Mouse (Mus musculus): ENCODE measurements around the gene Hcar1. TPM values are rescaled to one million over a fixed set of nuclear protein-coding genes. Genes with fewer than 3 reads are reported as not detected.

Gene Hcar1
- polyA plus RNA-seq, 1 experiment from 2014 or later: 4.9 TPM

DNA sequence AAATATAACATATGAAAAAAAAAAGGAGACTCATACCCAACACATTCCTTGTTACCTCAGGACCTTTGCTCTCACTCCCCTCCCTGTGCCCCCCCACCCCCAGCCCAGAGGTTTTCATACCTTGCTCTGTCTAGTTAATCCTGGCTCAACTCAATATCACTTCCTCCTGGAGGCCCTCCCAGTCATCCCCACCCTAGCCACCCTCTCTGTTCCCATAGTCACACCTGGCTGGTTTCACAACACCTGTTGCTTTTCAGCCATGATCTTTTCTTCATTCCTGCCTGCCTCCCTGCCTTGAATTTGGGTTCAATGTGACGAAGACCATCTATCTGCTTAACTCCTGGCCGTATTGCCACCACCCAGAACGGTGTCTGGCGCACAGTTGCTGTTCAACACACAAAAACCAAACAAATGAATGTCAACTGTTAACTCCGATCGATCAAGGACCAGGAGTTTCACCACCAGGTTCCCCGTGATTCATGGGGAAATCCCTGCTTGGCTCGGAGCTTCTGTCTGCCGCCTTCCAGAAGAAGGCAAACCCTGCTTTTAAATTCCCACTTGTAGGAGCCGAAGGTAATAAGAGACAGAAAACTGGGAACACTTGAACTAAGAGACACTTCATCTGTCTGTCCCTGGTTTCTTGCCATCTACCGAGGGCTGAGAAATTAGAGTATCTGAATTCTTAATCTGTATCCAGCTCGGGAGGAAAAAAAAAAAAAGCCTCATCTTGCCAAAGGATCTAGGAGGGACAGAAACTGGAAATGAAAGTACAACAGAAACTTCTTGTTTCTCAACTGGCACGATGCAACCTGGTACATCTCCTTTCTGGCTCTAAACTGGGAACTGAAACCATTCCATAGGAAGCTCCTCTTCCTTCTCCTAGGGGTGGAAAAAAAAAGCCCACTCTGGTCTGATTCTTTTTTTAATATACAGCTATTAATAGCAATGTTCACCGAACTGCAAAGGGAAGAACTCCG, 17.2 kb downstream of the Hcar1 start:
- peak; percentile 65; the same call in 1 of the 2 replicates for ATAC-seq (ENCODE audit: low FRiP score, low TSS enrichment)
- H3K4me3 ChIP-seq (ENCODE audit: low read depth, low read length): peak overlapping the region; percentile 27
- H3K36me3 ChIP-seq (ENCODE audit: control insufficient read depth, insufficient read depth, low read length): no peaks in the 10 kb centered on the region
- TF ChIP-seq EP300 (optimal IDR thresholded peaks at IDR 0.05) (no peak), CTCF (IDR thresholded peaks at IDR 0.05; ENCODE audit: low read depth) (no peak)
- no peaks in the 10 kb centered on the region for H3K9me3 ChIP-seq (ENCODE audit: control insufficient read depth, low read length)
- H3K27me3 ChIP-seq (ENCODE audit: control insufficient read depth, insufficient read depth, low read length): no peaks in the 10 kb centered on the region
- DNase-seq (ENCODE audit: low spot score): peak; percentile 35
- peak overlapping the region; percentile 34 for H3K4me2 ChIP-seq (replicated peaks; ENCODE audit: low read depth)
- peak overlapping the region; percentile 35; the same call in 1 of the 2 replicates for H3K9ac ChIP-seq (ENCODE audit: low read length)
- 50% methylated on average over 15 of the region's 15 CpGs for WGBS
- peak overlapping the region; percentile 19; the same call in 1 of the 2 replicates for H3K27ac ChIP-seq (replicated peaks)
- no peaks in the 10 kb centered on the region; the same call in 1 of the 2 replicates for H3K4me1 ChIP-seq (replicated peaks; ENCODE audit: control insufficient read depth, insufficient read depth)

DNA sequence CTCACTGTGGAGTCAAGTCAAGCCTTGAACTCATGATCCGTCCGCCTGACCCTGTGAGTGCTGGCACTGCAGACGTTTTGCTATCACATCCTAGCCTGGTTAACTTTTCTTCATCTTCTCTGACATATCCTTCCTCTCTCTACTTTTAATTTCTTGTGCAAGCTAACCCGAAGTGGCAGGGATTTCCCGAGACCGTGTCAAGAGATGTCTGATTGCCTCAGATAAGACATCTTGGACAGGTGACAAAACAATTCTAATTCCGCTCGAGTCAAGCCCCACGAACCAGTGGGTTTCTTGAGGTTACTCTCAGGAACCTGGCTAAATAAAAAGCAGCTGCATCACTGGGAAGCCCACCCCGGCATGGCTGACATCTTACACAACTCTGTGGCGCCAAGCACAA, 21.0 kb downstream of the Hcar1 start:
- Histone ChIP-seq H3K27me3 (ENCODE audit: control insufficient read depth, insufficient read depth, low read length) (no peaks in the 10 kb centered on the region), H3K4me2 (replicated peaks; ENCODE audit: low read depth) (no peak overlapping the region), H3K36me3 (ENCODE audit: control insufficient read depth, insufficient read depth, low read length) (no peaks in the 10 kb centered on the region), H3K9me3 (ENCODE audit: control insufficient read depth, low read length) (no peaks in the 10 kb centered on the region), H3K4me3 (ENCODE audit: low read depth, low read length) (no peak overlapping the region), H3K9ac (ENCODE audit: low read length) (no peak overlapping the region), H3K27ac (replicated peaks) (no peak overlapping the region), H3K4me1 (replicated peaks; ENCODE audit: control insufficient read depth, insufficient read depth) (no peaks in the 10 kb centered on the region; the same call in 1 of the 2 replicates)
- ATAC-seq (ENCODE audit: low FRiP score, low TSS enrichment): no peak
- WGBS: 76% methylated on average over 11 of the region's 11 CpGs
- DNase-seq (ENCODE audit: low spot score): no peak
- TF ChIP-seq EP300 (optimal IDR thresholded peaks at IDR 0.05): no peak
- TF ChIP-seq CTCF (IDR thresholded peaks at IDR 0.05; ENCODE audit: low read depth): no peak

DNA sequence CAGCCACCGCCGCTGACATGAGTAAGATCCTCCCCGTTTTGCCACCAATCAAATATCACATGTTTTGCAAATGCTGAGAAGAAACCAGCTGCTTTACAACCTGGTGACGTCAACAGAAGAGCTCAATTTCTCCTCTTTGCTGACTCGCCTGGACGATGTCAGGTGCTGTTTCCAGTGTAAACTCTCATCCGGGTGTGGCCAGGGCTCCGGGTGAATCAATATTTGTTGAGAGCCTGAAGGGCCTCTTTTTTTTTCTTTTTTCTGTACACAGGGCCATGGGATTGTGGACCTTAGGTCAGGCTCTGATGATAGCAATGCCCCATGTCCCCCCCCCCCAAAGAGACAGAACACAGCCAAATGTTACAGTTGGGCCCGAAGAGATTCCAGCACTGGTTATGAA, 25.3 kb downstream of the Hcar1 start:
- Histone ChIP-seq H3K9ac (ENCODE audit: low read length) (no peak overlapping the region), H3K4me1 (replicated peaks; ENCODE audit: control insufficient read depth, insufficient read depth) (no peaks in the 10 kb centered on the region), H3K27ac (replicated peaks) (no peak overlapping the region), H3K9me3 (ENCODE audit: control insufficient read depth, low read length) (no peaks in the 10 kb centered on the region), H3K27me3 (ENCODE audit: control insufficient read depth, insufficient read depth, low read length) (no peaks in the 10 kb centered on the region), H3K36me3 (ENCODE audit: control insufficient read depth, insufficient read depth, low read length) (no peaks in the 10 kb centered on the region), H3K4me2 (replicated peaks; ENCODE audit: low read depth) (no peak overlapping the region), H3K4me3 (ENCODE audit: low read depth, low read length) (no peak overlapping the region)
- TF ChIP-seq EP300 (optimal IDR thresholded peaks at IDR 0.05): no peak
- TF ChIP-seq CTCF (IDR thresholded peaks at IDR 0.05; ENCODE audit: low read depth): no peak
- 52% methylated on average over 9 of the region's 9 CpGs for WGBS
- peak; percentile 86 for ATAC-seq (ENCODE audit: low FRiP score, low TSS enrichment)
- DNase-seq (ENCODE audit: low spot score): peak; percentile 68

DNA sequence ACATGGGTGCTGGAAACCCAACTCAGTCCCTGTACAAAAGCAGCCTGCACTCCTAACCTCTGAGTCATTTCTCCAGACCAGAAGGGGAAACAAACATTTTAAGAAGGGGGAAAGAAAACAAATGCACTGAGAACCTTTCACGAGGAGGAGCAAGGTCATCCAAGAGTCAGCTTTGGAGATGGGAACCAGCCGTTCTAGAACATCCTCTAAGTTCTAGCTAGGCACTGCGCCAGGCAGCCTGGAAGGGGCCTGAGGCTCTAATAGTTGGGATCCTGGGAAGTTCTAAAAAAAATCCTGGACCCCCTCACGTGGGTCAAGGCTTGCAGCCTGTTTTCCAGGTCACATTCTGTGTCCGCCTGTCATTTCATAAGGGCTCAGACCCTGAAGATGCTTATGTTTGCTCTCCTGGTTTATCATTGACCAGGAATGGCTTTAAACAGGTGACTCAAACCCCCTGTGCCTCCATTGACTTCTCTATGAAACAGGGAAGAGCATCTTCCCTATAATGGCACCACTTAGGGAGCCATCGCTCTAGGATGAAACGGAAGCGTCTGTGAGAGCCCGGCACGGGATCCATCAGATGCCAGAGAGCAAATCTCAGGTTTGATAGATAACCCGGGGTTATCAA, 25.8 kb downstream of the Hcar1 start:
- 58% methylated on average over 11 of the region's 11 CpGs for WGBS
- no peak overlapping the region for H3K27ac ChIP-seq (replicated peaks)
- no peak overlapping the region for H3K9ac ChIP-seq (ENCODE audit: low read length)
- no peaks in the 10 kb centered on the region for H3K36me3 ChIP-seq (ENCODE audit: control insufficient read depth, insufficient read depth, low read length)
- ATAC-seq (ENCODE audit: low FRiP score, low TSS enrichment) (peak; percentile 25; the same call in 1 of the 2 replicates), DNase-seq (ENCODE audit: low spot score) (no peak)
- TF ChIP-seq CTCF (IDR thresholded peaks at IDR 0.05; ENCODE audit: low read depth) (no peak), EP300 (optimal IDR thresholded peaks at IDR 0.05) (no peak)
- H3K27me3 ChIP-seq (ENCODE audit: control insufficient read depth, insufficient read depth, low read length): no peaks in the 10 kb centered on the region
- no peaks in the 10 kb centered on the region for H3K9me3 ChIP-seq (ENCODE audit: control insufficient read depth, low read length)
- no peak overlapping the region for H3K4me2 ChIP-seq (replicated peaks; ENCODE audit: low read depth)
- H3K4me3 ChIP-seq (ENCODE audit: low read depth, low read length): no peak overlapping the region
- no peaks in the 10 kb centered on the region for H3K4me1 ChIP-seq (replicated peaks; ENCODE audit: control insufficient read depth, insufficient read depth)

DNA sequence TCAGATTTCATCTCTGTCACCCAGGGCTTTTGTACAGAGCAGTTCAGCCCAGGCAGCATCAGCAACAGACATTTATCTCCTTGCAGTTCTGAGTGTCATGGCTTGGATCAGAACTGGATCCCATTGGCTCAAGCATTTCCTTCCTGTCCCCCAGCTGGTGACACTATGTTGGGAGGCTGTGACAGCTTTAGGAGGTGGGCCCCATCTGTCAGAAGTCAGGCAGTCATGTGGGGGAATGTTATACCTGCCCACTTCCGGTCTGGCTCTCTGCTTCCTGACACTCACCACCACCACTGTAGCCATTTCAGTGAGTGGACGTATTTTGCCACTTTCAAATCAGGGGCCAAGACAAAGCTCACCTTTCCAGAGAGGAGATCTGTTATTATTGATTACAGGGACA, 28.4 kb downstream of the Hcar1 start:
- Histone ChIP-seq H3K4me3 (ENCODE audit: low read depth, low read length) (no peak overlapping the region), H3K4me1 (replicated peaks; ENCODE audit: control insufficient read depth, insufficient read depth) (no peaks in the 10 kb centered on the region), H3K9me3 (ENCODE audit: control insufficient read depth, low read length) (no peaks in the 10 kb centered on the region), H3K27ac (replicated peaks) (no peak overlapping the region), H3K4me2 (replicated peaks; ENCODE audit: low read depth) (no peak overlapping the region), H3K27me3 (ENCODE audit: control insufficient read depth, insufficient read depth, low read length) (no peaks in the 10 kb centered on the region), H3K36me3 (ENCODE audit: control insufficient read depth, insufficient read depth, low read length) (no peaks in the 10 kb centered on the region), H3K9ac (ENCODE audit: low read length) (no peak overlapping the region)
- WGBS: 30% methylated on average over 2 of the region's 2 CpGs
- DNase-seq (ENCODE audit: low spot score): no peak
- peak; percentile 46; the same call in 1 of the 2 replicates for ATAC-seq (ENCODE audit: low FRiP score, low TSS enrichment)
- TF ChIP-seq CTCF (IDR thresholded peaks at IDR 0.05; ENCODE audit: low read depth): no peak
- no peak for TF ChIP-seq EP300 (optimal IDR thresholded peaks at IDR 0.05)
